Mouse (Mus musculus) heart, embryonic 14.5 days (tissue): ENCODE measurements at regions not wholly inside any gene's neighbourhood (a gene's known extent, or its start where the extent isn't known, plus 50 kb on each side); places are given as distances from the start of the nearest gene placed in this dataset.

Experiments
- ATAC-seq: fragments of 200-750 bp; cut with Nextera tagmentation; 2 replicates; pipeline ENCODE4 v1.8.0; 2017; ENCODE audit warnings: low read depth, moderate TSS enrichment; ENCODE audit not compliant: insufficient number of reproducible peaks, insufficient read depth, low FRiP score
- H3K27ac ChIP-seq, 2 experiments: fragments of 200-500 bp in 1 of 2; fragments of 300-500 bp in 1 of 2; sonication (generic) in 1 of 2; replicated peaks in 1 of 2; 2 replicates each; pipeline ENCODE4 v1.5.1; 2012 to 2014; ENCODE audit warnings: low read depth in 2 of 2, low read length in 2 of 2, control low read depth in 1 of 2, mild to moderate bottlenecking in 1 of 2, mixed read lengths in 1 of 2; ENCODE audit not compliant: control insufficient read depth in 1 of 2, insufficient read depth in 1 of 2
- H3K27me3 ChIP-seq: fragments of 300-500 bp; sonication (generic); 2 replicates; pipeline ENCODE4 v1.6.1; 2014; ENCODE audit warnings: mild to moderate bottlenecking, low read length, control low read depth; ENCODE audit not compliant: control insufficient read depth, insufficient read depth
- H3K36me3 ChIP-seq: fragments of 300-500 bp; sonication (generic); 2 replicates; pipeline ENCODE4 v1.6.1; 2014; ENCODE audit warnings: mild to moderate bottlenecking, control low read depth, low read length, mixed read lengths; ENCODE audit not compliant: control insufficient read depth, insufficient read depth
- H3K4me1 ChIP-seq, 2 experiments: fragments of 200-500 bp in 1 of 2; fragments of 300-500 bp in 1 of 2; sonication (generic) in 1 of 2; 2 replicates each; pipeline ENCODE4 v1.6.1; 2012 to 2014; ENCODE audit warnings: low read length in 2 of 2, control low read depth in 1 of 2, mixed read lengths in 1 of 2; ENCODE audit not compliant: control insufficient read depth in 2 of 2, insufficient read depth in 2 of 2
- H3K4me2 ChIP-seq: fragments of 300-500 bp; sonication (generic); 2 replicates; pipeline ENCODE4 v1.6.1; 2014; ENCODE audit warnings: mild to moderate bottlenecking, low read length
- H3K4me3 ChIP-seq, 2 experiments: fragments of 200-500 bp in 1 of 2; fragments of 300-500 bp in 1 of 2; sonication (generic) in 1 of 2; 2 replicates each; pipeline ENCODE4 v1.5.1; 2012 to 2014; ENCODE audit warnings: low read length in 2 of 2, mild to moderate bottlenecking in 2 of 2, control low read depth in 1 of 2, low read depth in 1 of 2, moderate library complexity in 1 of 2; ENCODE audit not compliant: control insufficient read depth in 1 of 2, insufficient read depth in 1 of 2
- H3K9ac ChIP-seq: fragments of 300-500 bp; sonication (generic); 2 replicates; pipeline ENCODE4 v1.6.1; 2014; ENCODE audit warnings: mild to moderate bottlenecking, low read length
- H3K9me3 ChIP-seq: fragments of 300-500 bp; sonication (generic); 2 replicates; pipeline ENCODE4 v1.6.1; 2016; ENCODE audit warnings: low read length, control low read depth; ENCODE audit not compliant: control insufficient read depth
- WGBS: fragments of 180-500 bp; shearing (Covaris S2); extraction: QIAGEN DNeasy Blood & Tissue Kit; methylation state at CpG from one replicate; pipeline ENCODE4 v1.1.7; 2014; 5-methylcytosine and 5-hydroxymethylcytosine counted together

GRCm38 (mm10) chr11:63677921-63678320, 244.2 kb downstream of the Hs3st3b1 start:
- Histone ChIP-seq H3K27ac (no peak overlapping the region), H3K9ac (no peak overlapping the region), H3K36me3 (no peaks in the 10 kb centered on the region), H3K4me3 (no peak overlapping the region), H3K9me3 (no peaks in the 10 kb centered on the region), H3K4me2 (no peak overlapping the region), H3K4me1 (no peaks in the 10 kb centered on the region), H3K27me3 (no peaks in the 10 kb centered on the region)
- ATAC-seq = no peak
- 81% methylated on average over 11 of the region's 11 CpGs for WGBS

DNA sequence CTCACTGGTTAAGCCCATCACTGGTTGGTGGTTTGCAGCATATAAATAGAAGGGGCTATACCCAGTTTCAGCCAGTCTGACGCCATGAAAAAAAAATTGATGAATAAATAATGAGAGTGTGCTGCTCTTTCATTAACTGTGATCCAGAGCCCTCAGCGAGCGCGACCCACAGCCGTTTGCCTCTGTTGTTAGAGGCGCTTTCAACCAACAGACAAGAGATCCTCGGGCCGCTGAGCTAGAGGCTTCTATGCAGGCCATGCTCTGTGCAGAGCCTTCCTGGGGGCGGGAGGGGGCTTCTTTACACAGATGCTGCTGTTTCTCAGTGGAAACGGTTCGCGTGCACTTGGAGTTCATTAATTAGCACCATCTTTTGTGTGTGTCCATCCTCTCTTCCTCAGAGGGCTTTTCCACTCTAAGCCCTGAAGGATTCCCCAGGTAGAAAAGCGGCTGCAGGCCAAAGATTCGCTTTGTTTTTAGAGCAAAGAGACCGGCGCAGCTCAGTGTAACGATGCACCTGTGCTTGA, 243.6 kb downstream of the Hs3st3b1 start:
- H3K27ac ChIP-seq = no peak overlapping the region
- no peak overlapping the region for H3K4me3 ChIP-seq
- no peaks in the 10 kb centered on the region for H3K9me3 ChIP-seq
- ATAC-seq = no peak
- H3K4me2 ChIP-seq = no peak overlapping the region
- no peaks in the 10 kb centered on the region for H3K4me1 ChIP-seq
- 89% methylated on average over 17 of the region's 17 CpGs for WGBS
- H3K9ac ChIP-seq = no peak overlapping the region
- no peaks in the 10 kb centered on the region for H3K36me3 ChIP-seq
- H3K27me3 ChIP-seq = no peaks in the 10 kb centered on the region

DNA sequence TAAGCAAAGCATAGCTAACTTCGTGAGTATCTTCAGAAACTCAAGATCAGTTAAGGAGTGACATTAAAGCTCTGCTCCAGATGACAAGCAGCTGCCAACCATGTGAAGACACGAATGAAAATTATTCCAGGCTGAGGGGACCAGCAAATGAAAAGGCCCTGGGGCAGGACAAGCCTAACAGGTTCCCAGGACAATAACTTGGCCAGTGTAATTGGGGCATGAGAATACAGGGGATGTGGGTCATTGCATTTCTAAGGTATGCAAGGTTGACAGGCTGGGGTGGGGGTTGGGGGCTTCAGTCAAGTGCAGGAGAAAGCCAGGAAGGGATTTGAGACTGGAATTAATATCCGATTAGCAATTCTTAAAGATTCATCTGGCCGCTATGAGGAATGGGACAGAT, 242.6 kb downstream of the Hs3st3b1 start:
- H3K27me3 ChIP-seq = no peaks in the 10 kb centered on the region
- no peak for ATAC-seq
- WGBS = 82% methylated on average over 4 of the region's 4 CpGs

DNA sequence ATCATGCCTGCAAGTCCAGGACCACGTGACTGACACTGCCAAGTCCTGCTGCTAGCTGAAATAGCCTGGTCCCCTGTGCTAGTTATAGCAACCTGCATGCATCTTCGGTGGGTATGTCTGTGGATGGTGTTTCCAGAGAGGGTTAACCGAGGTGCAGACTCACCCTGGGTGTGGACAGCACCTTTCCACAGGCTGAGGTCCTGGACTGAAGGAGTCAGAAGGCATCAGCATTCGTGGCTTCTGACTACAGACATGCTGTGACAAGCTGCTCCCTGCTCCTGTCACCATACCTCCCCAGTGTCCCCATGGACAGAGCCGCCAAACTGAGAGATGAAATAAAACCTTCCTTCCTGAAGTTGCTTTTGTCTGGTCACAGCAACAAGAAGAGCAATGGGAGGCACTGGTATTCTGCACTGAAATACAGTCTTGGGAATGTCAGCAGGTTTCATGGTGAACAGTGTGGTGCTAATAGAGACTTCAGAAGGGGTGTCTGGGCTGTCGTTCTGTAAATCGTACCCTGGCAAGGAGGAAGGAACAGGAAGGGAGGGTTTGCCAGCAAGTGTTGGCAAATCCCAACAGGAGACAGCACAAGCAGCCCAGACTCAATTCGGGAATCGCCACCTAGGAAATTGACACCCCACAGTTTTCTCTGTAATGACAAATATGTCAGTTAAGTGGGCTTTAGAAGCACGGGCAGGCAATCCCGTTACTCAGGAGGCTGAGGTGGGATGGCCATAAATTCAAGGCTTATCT, 237.7 kb downstream of the Hs3st3b1 start:
- no peak for ATAC-seq
- Histone ChIP-seq H3K36me3 (no peaks in the 10 kb centered on the region), H3K4me1 (0 out of 4 replicates have a peak, but pooled peaks cover 0 to 3% of the 10 kb centered on the region in 2 experiments), H3K9ac (no peak overlapping the region), H3K4me2 (no peak overlapping the region), H3K27me3 (no peaks in the 10 kb centered on the region), H3K4me3 (no peak overlapping the region), H3K27ac (no peak overlapping the region), H3K9me3 (no peaks in the 10 kb centered on the region)
- 41% methylated on average over 11 of the region's 11 CpGs for WGBS

More for the DNA sequence above, 242.6 kb downstream of the Hs3st3b1 start:
- no peaks in the 10 kb centered on the region for H3K4me1 ChIP-seq
- no peaks in the 10 kb centered on the region for H3K9me3 ChIP-seq
- no peaks in the 10 kb centered on the region for H3K36me3 ChIP-seq
- no peak overlapping the region for H3K4me2 ChIP-seq
- no peak overlapping the region for H3K4me3 ChIP-seq
- no peak overlapping the region for H3K9ac ChIP-seq
- no peak overlapping the region for H3K27ac ChIP-seq

GRCm38 (mm10) chr11:63691041-63691440, 231.0 kb downstream of the Hs3st3b1 start:
- no peaks in the 10 kb centered on the region for H3K36me3 ChIP-seq
- no peak overlapping the region for H3K9ac ChIP-seq
- no peak overlapping the region for H3K4me3 ChIP-seq
- no peaks in the 10 kb centered on the region for H3K4me1 ChIP-seq
- H3K27ac ChIP-seq = no peak overlapping the region
- no peaks in the 10 kb centered on the region for H3K27me3 ChIP-seq
- WGBS = 50% methylated on average over 4 of the region's 4 CpGs
- no peaks in the 10 kb centered on the region for H3K9me3 ChIP-seq
- no peak overlapping the region for H3K4me2 ChIP-seq
- no peak for ATAC-seq

- WGBS = 70% methylated on average over 12 of the region's 12 CpGs
- H3K9ac ChIP-seq = no peak overlapping the region
- ATAC-seq = no peak
- no peaks in the 10 kb centered on the region for H3K27me3 ChIP-seq
- H3K4me2 ChIP-seq = no peak overlapping the region
- H3K4me3 ChIP-seq = no peak overlapping the region
- H3K9me3 ChIP-seq = no peaks in the 10 kb centered on the region
- H3K4me1 ChIP-seq = peaks cover 0 to 15% of the 10 kb centered on the region in 2 experiments; a peak in 3 of 4 replicates
- no peak overlapping the region for H3K27ac ChIP-seq
- H3K36me3 ChIP-seq = no peaks in the 10 kb centered on the region
Observed at GRCm38 (mm10) chr11:63704995-63705580, 217.0 kb downstream of the Hs3st3b1 start.

- Histone ChIP-seq H3K4me2 (no peak overlapping the region), H3K27me3 (no peaks in the 10 kb centered on the region), H3K9me3 (no peaks in the 10 kb centered on the region), H3K9ac (no peak overlapping the region), H3K4me1 (peaks cover 0 to 15% of the 10 kb centered on the region in 2 experiments; a peak in 3 of 4 replicates), H3K27ac (no peak overlapping the region), H3K4me3 (no peak overlapping the region), H3K36me3 (no peaks in the 10 kb centered on the region)
- ATAC-seq = no peak
- 76% methylated on average over 8 of the region's 8 CpGs for WGBS
Observed at GRCm38 (mm10) chr11:63706057-63706456, 216.0 kb downstream of the Hs3st3b1 start.
